Mouse (Mus musculus): Measurements from ENCODE around the gene Smg8. TPM values are rescaled to one million over a fixed set of nuclear protein-coding genes. Genes with fewer than 3 reads are reported as not detected.

The Smg8 gene
- polyA plus RNA-seq (2012; rRNA removed; ENCODE audit: low replicate concordance) = 7.0 and 11.9 TPM in 2 replicates

DNA sequence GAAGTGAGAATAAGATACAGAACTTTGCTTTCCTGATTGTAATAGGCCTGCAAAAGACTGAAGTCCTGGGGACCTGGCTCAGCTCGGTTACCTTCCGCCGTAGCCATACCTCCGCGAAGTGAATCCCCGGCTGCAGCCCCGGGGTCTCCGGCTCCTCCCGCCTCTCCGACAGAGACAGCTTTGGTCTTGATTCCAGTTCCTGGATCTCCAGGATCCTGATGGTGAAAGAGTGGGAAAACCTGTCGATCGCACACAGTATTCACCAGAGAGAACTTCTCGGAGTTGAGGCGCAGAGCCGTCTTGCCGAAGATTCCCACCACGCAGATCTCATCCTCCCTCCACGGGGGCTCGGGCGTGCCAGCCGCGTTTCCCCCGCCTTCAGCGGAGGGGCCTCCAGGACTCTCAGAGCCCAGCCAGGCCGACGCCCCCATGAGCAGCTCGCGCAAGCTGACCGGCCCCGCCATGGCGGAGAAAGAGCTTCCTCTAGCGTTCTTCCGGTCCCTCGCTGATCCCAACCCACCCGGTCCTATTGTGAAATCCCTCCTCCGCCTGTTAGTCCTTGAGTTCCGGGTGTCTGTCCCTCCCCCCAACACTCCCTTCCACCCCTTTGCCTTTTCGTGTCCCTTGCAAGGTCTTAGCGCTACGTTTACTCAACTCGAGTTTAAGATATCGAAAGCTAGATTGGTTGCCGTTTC, at the start of gene Smg8:
Gene Smg8, minus strand, starts transcription at position 485 of the 695 bp plus-strand sequence.

GRCm38 (mm10) chr11:87126824-87127816, 40.5 kb upstream of the Smg8 start, which contains the start of gene Trim37:
Gene Trim37 (plus strand): TSS chr11:87127077.

DNA sequence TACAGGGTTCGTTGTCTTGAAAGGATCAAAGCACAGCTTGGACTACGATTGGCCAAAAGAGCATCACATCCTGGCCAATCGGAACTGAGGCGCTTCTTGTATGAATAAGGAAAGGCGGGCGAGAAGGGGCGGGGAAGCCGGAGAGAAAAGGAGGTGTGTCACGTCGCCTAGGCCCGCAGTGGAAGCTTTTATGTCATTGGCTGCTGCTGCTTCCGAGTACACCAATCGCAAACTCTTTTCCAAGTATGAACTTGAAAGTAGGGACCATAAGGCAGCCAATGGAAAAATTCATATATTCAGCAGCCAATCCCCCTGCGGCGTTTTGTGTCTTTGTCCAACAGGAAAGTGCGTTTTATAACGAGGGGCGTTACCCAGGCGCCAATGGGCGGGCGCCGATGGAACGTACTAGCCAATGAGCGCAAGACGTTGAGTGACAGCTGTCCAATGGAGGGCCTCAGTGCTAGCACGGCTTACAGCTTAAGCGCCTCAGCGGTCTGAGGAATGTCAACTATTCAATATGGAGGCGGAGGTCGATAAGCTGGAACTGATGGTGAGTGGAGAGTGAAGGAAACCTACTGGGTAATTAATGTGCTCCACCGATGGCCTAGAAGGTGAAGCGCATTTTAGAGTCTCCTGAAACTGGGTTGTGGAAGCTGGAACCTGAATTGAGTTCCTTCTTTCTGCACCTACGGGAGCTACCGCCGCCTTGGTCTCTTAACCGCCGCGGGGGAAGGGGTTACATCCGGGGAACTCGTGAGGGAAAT, 22.4 kb upstream of the Smg8 start, which contains the start of gene Ska2:
Gene Ska2, plus strand, starts transcription at position 480 of the 764 bp plus-strand sequence.

GRCm38 (mm10) chr11:87108409-87108754, 21.8 kb upstream of the Smg8 start, which contains the start of gene Prr11:
Gene Prr11 (minus strand): TSS chr11:87108708.

GRCm38 (mm10) chr11:87073866-87074440, 12.6 kb downstream of the Smg8 start, which contains the start of gene Gdpd1:
Gene Gdpd1 (minus strand): TSS chr11:87074062.

Other genes starting within 250 kb of the Smg8 start
- gene Ypel2, start 93.1 kb downstream of the Smg8 start, polyA plus RNA-seq (2012; rRNA removed; ENCODE audit: low replicate concordance) = 12.5 and 14.9 TPM in 2 replicates
- gene Gdpd1, start 12.7 kb downstream of the Smg8 start, polyA plus RNA-seq (2012; rRNA removed; ENCODE audit: low replicate concordance) = 1.0 and 5.0 TPM in 2 replicates
- 0.39 and 1.8 TPM in 2 replicates for gene Prr11, start 21.9 kb upstream of the Smg8 start, polyA plus RNA-seq (2012; rRNA removed; ENCODE audit: low replicate concordance)
- gene Ska2, start 22.5 kb upstream of the Smg8 start, polyA plus RNA-seq (2012; rRNA removed; ENCODE audit: low replicate concordance) = 3.1 and 5.0 TPM in 2 replicates
- gene Trim37, start 40.3 kb upstream of the Smg8 start, polyA plus RNA-seq (2012; rRNA removed; ENCODE audit: low replicate concordance) = 3.7 and 6.0 TPM in 2 replicates